Mouse (Mus musculus): ENCODE data around the gene Lyve1. TPM values are rescaled to one million over a fixed set of nuclear protein-coding genes. Genes with fewer than 3 reads are reported as not detected.
"Not testable (repeated sequence)": the region's sequence is repeated elsewhere in the genome, so short reads cannot be mapped to it uniquely, and the experiment has no call there.

Gene Lyve1
- total and polyA plus RNA-seq, 3 experiments: not detected

DNA sequence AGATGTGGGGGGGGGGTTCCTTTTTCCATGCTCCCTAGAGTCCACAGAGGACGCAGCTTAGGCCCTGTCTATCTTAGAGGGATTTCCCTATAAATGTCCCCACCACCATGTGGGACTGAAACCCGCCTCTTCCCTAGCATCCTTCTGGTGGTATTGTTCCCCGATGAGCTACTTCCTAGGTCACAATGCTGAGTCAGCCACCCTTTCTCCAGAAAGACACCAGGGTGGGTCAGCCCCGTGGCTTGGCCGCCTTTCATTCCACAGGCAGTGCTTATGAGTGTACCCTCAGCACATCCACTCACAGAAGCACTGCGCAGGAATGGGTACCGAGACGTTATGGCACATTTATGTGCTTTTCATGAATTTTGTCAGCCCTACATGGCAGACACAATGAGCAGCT is 34.2 kb upstream of the Lyve1 start:
- no peak overlapping the region for H3K4me3 ChIP-seq (ENCODE audit: control insufficient read depth in 1 of 2, insufficient read depth in 1 of 2, low read depth in 2 of 2, low read length in 2 of 2)
- no peak overlapping the region for H3K9ac ChIP-seq (ENCODE audit: control insufficient read depth, low read depth, low read length, poor library complexity, severe bottlenecking)
- no peaks in the 10 kb centered on the region; a peak in 1 of 4 replicates for H3K27me3 ChIP-seq (ENCODE audit: control insufficient read depth in 1 of 2, insufficient read depth in 2 of 2, low read length in 2 of 2)
- no peaks in the 10 kb centered on the region for H3K4me1 ChIP-seq (ENCODE audit: control insufficient read depth in 1 of 2, insufficient read depth in 2 of 2, low read length in 2 of 2)
- H3K27ac ChIP-seq (ENCODE audit: control insufficient read depth, low read depth, low read length): no peak overlapping the region
- H3K9me3 ChIP-seq (replicated peaks; ENCODE audit: insufficient read depth, low read length): no peaks in the 10 kb centered on the region
- H3K36me3 ChIP-seq (ENCODE audit: control insufficient read depth in 1 of 2, insufficient read depth in 2 of 2, low read length in 2 of 2): no peaks in the 10 kb centered on the region
- H3K79me2 ChIP-seq (ENCODE audit: control insufficient read depth, insufficient read depth, low read length, poor library complexity): no peaks in the 10 kb centered on the region
- DNase-seq (ENCODE audit: low read depth, low spot score): no peak
- no peak for TF ChIP-seq ZMIZ1 (IDR thresholded peaks at IDR 0.05; ENCODE audit: low read depth, low read length)
- TF ChIP-seq EP300 (IDR thresholded peaks at IDR 0.05; ENCODE audit: low read depth in 1 of 2, low read length in 2 of 2): no peak
- no peak for TF ChIP-seq USF1 (IDR thresholded peaks at IDR 0.05; ENCODE audit: low read depth, low read length)
- TF ChIP-seq NRF1 (IDR thresholded peaks at IDR 0.05; ENCODE audit: insufficient read depth, low read depth, low read length, poor library complexity, severe bottlenecking): no peak
- no peak for TF ChIP-seq MYB (IDR thresholded peaks at IDR 0.05; ENCODE audit: low read depth, low read length)
- TF ChIP-seq HCFC1 (IDR thresholded peaks at IDR 0.05; ENCODE audit: low read depth, low read length): no peak
- TF ChIP-seq NELFE (IDR thresholded peaks at IDR 0.05; ENCODE audit: low read depth, low read length): no peak
- no peak for TF ChIP-seq JUND (IDR thresholded peaks at IDR 0.05; ENCODE audit: low read depth, low read length)
- no peak for TF ChIP-seq CHD1 (IDR thresholded peaks at IDR 0.05; ENCODE audit: low read depth, low read length)
- TF ChIP-seq TAL1 (IDR thresholded peaks at IDR 0.05; ENCODE audit: low read length): no peak
- TF ChIP-seq UBTF (IDR thresholded peaks at IDR 0.05; ENCODE audit: borderline replicate concordance, insufficient read depth, low read depth, low read length): no peak
- no peak for TF ChIP-seq USF2 (IDR thresholded peaks at IDR 0.05; ENCODE audit: borderline replicate concordance in 1 of 2, insufficient read depth in 1 of 2, low read depth in 1 of 2, low read length in 2 of 2)
- no peak for TF ChIP-seq POLR2AphosphoS2 (IDR thresholded peaks at IDR 0.05; ENCODE audit: low read length)
- no peak for TF ChIP-seq ETS1 (IDR thresholded peaks at IDR 0.05; ENCODE audit: low read depth, low read length)
- TF ChIP-seq ELF1 (IDR thresholded peaks at IDR 0.05; ENCODE audit: low read depth, low read length): no peak

DNA sequence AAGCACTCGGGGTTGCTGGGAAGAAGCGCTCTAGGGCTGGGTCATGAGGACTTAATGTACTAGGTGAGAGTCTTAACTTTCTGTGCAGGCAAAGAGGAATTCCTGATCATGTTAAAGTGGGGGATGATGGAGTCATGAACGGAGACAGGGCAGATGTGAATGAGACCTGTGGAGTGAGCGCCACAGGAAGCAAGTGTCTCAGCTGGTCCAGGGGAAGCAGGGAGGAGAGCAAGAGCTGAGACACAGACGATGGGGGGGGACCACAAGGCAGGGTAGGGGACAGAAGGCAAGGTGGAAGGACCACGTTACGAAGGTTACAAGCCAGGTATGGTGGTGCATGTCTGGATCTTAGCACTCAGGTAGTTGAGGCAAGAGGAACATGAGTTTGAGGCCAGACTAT is 33.4 kb upstream of the Lyve1 start:
- Histone ChIP-seq H3K4me3 (ENCODE audit: control insufficient read depth in 1 of 2, insufficient read depth in 1 of 2, low read depth in 2 of 2, low read length in 2 of 2) (no peak overlapping the region), H3K27me3 (ENCODE audit: control insufficient read depth in 1 of 2, insufficient read depth in 2 of 2, low read length in 2 of 2) (peaks cover 2% of the 10 kb centered on the region in 2 experiments; a peak in 2 of 4 replicates)

DNA sequence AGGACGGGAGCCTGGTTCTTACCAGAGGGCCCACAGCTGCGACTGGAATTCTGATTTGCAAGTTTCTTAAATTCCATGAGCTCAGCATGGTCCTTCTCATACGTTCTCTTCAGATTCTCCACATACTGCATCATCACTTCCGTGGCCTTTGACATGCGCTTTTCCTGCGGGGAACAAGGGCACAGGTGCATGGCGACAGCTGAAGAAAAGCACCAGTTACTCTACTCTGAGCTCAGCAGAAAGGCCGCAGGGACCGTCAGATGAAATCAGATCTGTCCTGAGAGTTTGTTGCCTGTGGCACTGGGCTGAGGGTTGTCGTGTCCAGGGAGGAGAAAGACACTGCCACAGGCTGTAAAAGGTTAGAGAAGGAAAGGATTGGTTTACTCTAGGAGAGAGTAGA is 32.7 kb upstream of the Lyve1 start:
- not testable (repeated sequence) for H3K4me3 ChIP-seq (ENCODE audit: control insufficient read depth in 1 of 2, insufficient read depth in 1 of 2, low read depth in 2 of 2, low read length in 2 of 2); H3K79me2 ChIP-seq (ENCODE audit: control insufficient read depth, insufficient read depth, low read length, poor library complexity); H3K27me3 ChIP-seq (ENCODE audit: control insufficient read depth in 1 of 2, insufficient read depth in 2 of 2, low read length in 2 of 2); H3K27ac ChIP-seq (ENCODE audit: control insufficient read depth, low read depth, low read length); H3K36me3 ChIP-seq (ENCODE audit: control insufficient read depth in 1 of 2, insufficient read depth in 2 of 2, low read length in 2 of 2); H3K9me3 ChIP-seq (replicated peaks; ENCODE audit: insufficient read depth, low read length); H3K4me1 ChIP-seq (ENCODE audit: control insufficient read depth in 1 of 2, insufficient read depth in 2 of 2, low read length in 2 of 2); DNase-seq (ENCODE audit: low read depth, low spot score); H3K9ac ChIP-seq (ENCODE audit: control insufficient read depth, low read depth, low read length, poor library complexity, severe bottlenecking)

More for the DNA sequence above, 33.4 kb upstream of the Lyve1 start:
- Histone ChIP-seq H3K9me3 (replicated peaks; ENCODE audit: insufficient read depth, low read length) (no peaks in the 10 kb centered on the region), H3K36me3 (ENCODE audit: control insufficient read depth in 1 of 2, insufficient read depth in 2 of 2, low read length in 2 of 2) (no peaks in the 10 kb centered on the region), H3K79me2 (ENCODE audit: control insufficient read depth, insufficient read depth, low read length, poor library complexity) (no peaks in the 10 kb centered on the region), H3K27ac (ENCODE audit: control insufficient read depth, low read depth, low read length) (no peak overlapping the region), H3K9ac (ENCODE audit: control insufficient read depth, low read depth, low read length, poor library complexity, severe bottlenecking) (no peak overlapping the region), H3K4me1 (ENCODE audit: control insufficient read depth in 1 of 2, insufficient read depth in 2 of 2, low read length in 2 of 2) (no peaks in the 10 kb centered on the region)
- TF ChIP-seq SIN3A (IDR thresholded peaks at IDR 0.05; ENCODE audit: low read length): no peak
- TF ChIP-seq CTCF (IDR thresholded peaks at IDR 0.05 in 2 of 3, conservative IDR thresholded peaks at IDR 0.05 in 1 of 3; ENCODE audit: control insufficient read depth in 1 of 3, insufficient read depth in 1 of 3, low read depth in 2 of 3, low read length in 3 of 3, poor library complexity in 1 of 3, severe bottlenecking in 1 of 3): no peak
- no peak for TF ChIP-seq TCF12 (IDR thresholded peaks at IDR 0.05; ENCODE audit: low read depth, low read length)
- no peak for TF ChIP-seq MAZ (IDR thresholded peaks at IDR 0.05; ENCODE audit: low read depth, low read length)
- TF ChIP-seq UBTF (IDR thresholded peaks at IDR 0.05; ENCODE audit: borderline replicate concordance, insufficient read depth, low read depth, low read length): no peak
- no peak for TF ChIP-seq CHD1 (IDR thresholded peaks at IDR 0.05; ENCODE audit: low read depth, low read length)
- no peak for TF ChIP-seq SMC3 (IDR thresholded peaks at IDR 0.05; ENCODE audit: low read depth, low read length)
- no peak for TF ChIP-seq RAD21 (IDR thresholded peaks at IDR 0.05; ENCODE audit: low read depth, low read length)
- TF ChIP-seq TBP (IDR thresholded peaks at IDR 0.05; ENCODE audit: low read depth, low read length): no peak
- no peak for TF ChIP-seq MEF2A (IDR thresholded peaks at IDR 0.05; ENCODE audit: extremely low read depth, insufficient replicate concordance, low read depth, low read length, poor library complexity, severe bottlenecking)
- TF ChIP-seq POLR2AphosphoS2 (IDR thresholded peaks at IDR 0.05; ENCODE audit: low read length): no peak
- no peak for TF ChIP-seq USF2 (IDR thresholded peaks at IDR 0.05; ENCODE audit: borderline replicate concordance in 1 of 2, insufficient read depth in 1 of 2, low read depth in 1 of 2, low read length in 2 of 2)
- no peak for TF ChIP-seq EP300 (IDR thresholded peaks at IDR 0.05; ENCODE audit: low read depth in 1 of 2, low read length in 2 of 2)
- no peak for TF ChIP-seq ETS1 (IDR thresholded peaks at IDR 0.05; ENCODE audit: low read depth, low read length)
- DNase-seq (ENCODE audit: low read depth, low spot score): no peak

Data from MEL (cell line).